Mouse (Mus musculus) midbrain, embryonic 10.5 days (tissue): Measurements from ENCODE around the gene Tor4a. TPM values are rescaled to one million over a fixed set of nuclear protein-coding genes. Genes with fewer than 3 reads are reported as not detected.

Source experiments
- DNase-seq: peaks from one replicate; pipeline ENCODE4 v3.0.0-alpha.2; 2017; ENCODE audit warnings: low spot score
- H3K27ac ChIP-seq: fragments of 300-500 bp; sonication (generic); replicated peaks from 2 replicates; pipeline ENCODE4 v1.5.1; 2016; ENCODE audit warnings: mild to moderate bottlenecking
- H3K27me3 ChIP-seq: fragments of 300-500 bp; sonication (generic); 2 replicates; pipeline ENCODE4 v1.6.1; 2016; ENCODE audit warnings: low read depth, mild to moderate bottlenecking; ENCODE audit not compliant: poor library complexity, severe bottlenecking
- H3K36me3 ChIP-seq: fragments of 300-500 bp; sonication (generic); 2 replicates; pipeline ENCODE4 v1.6.1; 2016; ENCODE audit warnings: mild to moderate bottlenecking, moderate library complexity
- H3K4me1 ChIP-seq: fragments of 300-500 bp; sonication (generic); 2 replicates; pipeline ENCODE4 v1.6.1; 2016
- H3K4me3 ChIP-seq: fragments of 300-500 bp; sonication (generic); 2 replicates; pipeline ENCODE4 v1.5.1; 2016; ENCODE audit warnings: mild to moderate bottlenecking, moderate library complexity
- H3K9me3 ChIP-seq: fragments of 300-500 bp; sonication (generic); replicated peaks from 2 replicates; pipeline ENCODE4 v1.6.1; 2016; ENCODE audit warnings: mild to moderate bottlenecking
- WGBS: fragments of 180-500 bp; shearing (Covaris S2); methylation state at CpG from one replicate; pipeline ENCODE4 v1.1.7; 2016; 5-methylcytosine and 5-hydroxymethylcytosine counted together
- polyA plus RNA-seq: library from polyadenylated mRNA; unstranded; fragments of >200 nt; fragmentation: Nextera tagmentation; extraction: Ambion mirVana; gene quantifications from 2 replicates; pipeline ENCODE4 v1.2.1, GENCODE M21; 2016

The Tor4a gene
- polyA plus RNA-seq, 1 experiment from 2014 or later: 1.3 TPM

- DNase-seq: no peak
- no peak overlapping the region for H3K27ac ChIP-seq
- H3K4me3 ChIP-seq: no peak overlapping the region
- no peaks in the 10 kb centered on the region for H3K9me3 ChIP-seq
- peaks cover 51% of the 10 kb centered on the region for H3K27me3 ChIP-seq
- peaks cover 34% of the 10 kb centered on the region for H3K4me1 ChIP-seq
- peaks cover 43% of the 10 kb centered on the region for H3K36me3 ChIP-seq
- WGBS: 21% methylated on average over 2 of the region's 2 CpGs
Observed at GRCm38 (mm10) chr2:25197191-25197590, 505 bp upstream of the Tor4a start.

DNA sequence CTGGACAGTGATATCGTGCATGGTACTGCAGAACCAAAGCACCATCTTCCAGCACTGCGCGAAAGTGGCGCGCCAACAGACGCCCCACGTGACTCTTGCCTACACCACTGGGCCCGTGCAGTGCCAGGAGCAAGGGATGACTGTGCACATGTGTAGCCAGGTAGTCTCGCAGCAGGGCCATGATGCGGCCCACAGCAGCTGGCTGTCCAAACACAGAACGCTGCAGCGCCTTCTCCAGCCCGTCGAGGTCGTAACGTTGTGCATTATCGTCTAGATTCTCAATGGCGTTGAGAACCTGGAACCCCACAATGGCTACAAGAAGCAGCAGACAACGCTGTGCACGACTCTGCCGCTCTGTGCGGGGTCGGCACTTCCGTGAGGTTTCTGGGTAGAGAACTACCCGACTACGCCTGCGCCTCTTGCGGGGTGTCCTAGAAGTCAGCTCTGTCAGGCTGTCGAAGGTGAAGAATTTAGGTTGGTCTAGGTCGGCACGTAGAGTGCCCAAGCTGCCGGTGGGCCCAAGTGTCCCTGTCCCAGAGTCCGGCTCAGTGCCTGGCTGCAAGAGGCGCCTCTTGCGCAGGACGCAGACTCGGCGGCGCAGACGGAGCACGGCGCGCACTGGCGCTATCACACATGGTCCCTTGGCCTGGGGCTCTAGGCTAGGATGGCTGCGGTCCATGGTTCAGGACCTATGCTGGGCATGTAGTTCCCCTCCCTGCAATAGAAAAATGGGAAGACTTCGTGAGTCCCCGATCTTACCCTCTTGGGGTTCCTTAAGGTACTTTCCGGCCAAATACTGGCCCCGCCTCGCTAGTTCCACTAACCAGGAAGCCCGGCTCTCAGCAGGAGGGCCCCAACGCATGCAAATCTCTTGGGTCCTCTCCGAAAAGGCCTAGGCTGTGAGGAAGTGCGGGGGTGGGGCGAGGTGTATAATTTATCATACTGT is 1.2 kb downstream of the Tor4a start:
- Histone ChIP-seq H3K4me1 (peaks cover 34% of the 10 kb centered on the region), H3K36me3 (peaks cover 26% of the 10 kb centered on the region), H3K27me3 (peaks cover 51% of the 10 kb centered on the region), H3K9me3 (no peaks in the 10 kb centered on the region), H3K4me3 (peak overlapping the region; percentile 39), H3K27ac (peak overlapping the region; percentile 11; the same call in 1 of the 2 replicates)
- DNase-seq: no peak
- 22% methylated on average over 55 of the region's 55 CpGs for WGBS

GRCm38 (mm10) chr2:25194486-25195171 is 2.1 kb downstream of the Tor4a start:
- Histone ChIP-seq H3K9me3 (no peaks in the 10 kb centered on the region), H3K4me3 (peak overlapping the region; percentile 39; the same call in 1 of the 2 replicates), H3K4me1 (peaks cover 34% of the 10 kb centered on the region), H3K27me3 (peaks cover 51% of the 10 kb centered on the region), H3K36me3 (peaks cover 17% of the 10 kb centered on the region), H3K27ac (0 out of 2 replicates have a peak overlapping the region, but pooled peaks have one; percentile 11)
- 82% methylated on average over 17 of the region's 17 CpGs for WGBS
- DNase-seq: no peak

- Histone ChIP-seq H3K27me3 (peaks cover 51% of the 10 kb centered on the region), H3K4me3 (no peak overlapping the region), H3K9me3 (no peaks in the 10 kb centered on the region), H3K27ac (no peak overlapping the region), H3K36me3 (peaks cover 11% of the 10 kb centered on the region), H3K4me1 (peaks cover 34% of the 10 kb centered on the region)
- WGBS: 78% methylated on average over 5 of the region's 5 CpGs
- DNase-seq: no peak
Observed at GRCm38 (mm10) chr2:25194006-25194405, 2.7 kb downstream of the Tor4a start.

- Histone ChIP-seq H3K4me3 (no peak overlapping the region), H3K27ac (peak overlapping the region; percentile 59; the same call in 1 of the 2 replicates), H3K4me1 (peaks cover 34% of the 10 kb centered on the region), H3K27me3 (peaks cover 51% of the 10 kb centered on the region), H3K36me3 (peaks cover 5% of the 10 kb centered on the region; the same call in 1 of the 2 replicates), H3K9me3 (no peaks in the 10 kb centered on the region)
- DNase-seq: peak; percentile 86
- 3% methylated on average over 6 of the region's 6 CpGs for WGBS
Observed at GRCm38 (mm10) chr2:25193330-25193770, 3.3 kb downstream of the Tor4a start.

DNA sequence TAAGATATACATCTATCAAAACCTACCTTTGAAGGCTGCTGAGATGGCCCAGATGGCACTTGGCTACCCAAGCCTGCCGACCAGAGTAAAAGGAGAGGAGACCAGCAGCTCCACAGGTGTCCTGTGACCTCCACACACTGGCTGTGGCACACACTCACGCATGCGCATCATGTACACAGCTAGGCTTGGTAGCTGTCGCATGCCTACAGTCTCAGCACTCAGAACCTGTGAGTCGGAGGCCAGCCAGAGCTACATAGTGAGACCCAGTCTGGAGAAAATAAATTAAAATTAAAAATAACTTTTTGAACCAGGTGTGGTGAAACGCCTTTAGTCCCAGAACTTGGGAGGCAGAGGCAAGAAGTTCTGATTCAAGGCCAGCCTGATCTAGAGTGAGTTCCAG is 8.8 kb downstream of the Tor4a start:
- Histone ChIP-seq H3K27ac (no peak overlapping the region), H3K36me3 (peaks cover 20% of the 10 kb centered on the region), H3K4me3 (no peak overlapping the region), H3K4me1 (peaks cover 43% of the 10 kb centered on the region), H3K9me3 (no peaks in the 10 kb centered on the region), H3K27me3 (peaks cover 10% of the 10 kb centered on the region; the same call in 1 of the 2 replicates)
- WGBS: 88% methylated on average over 6 of the region's 6 CpGs
- no peak for DNase-seq

DNA sequence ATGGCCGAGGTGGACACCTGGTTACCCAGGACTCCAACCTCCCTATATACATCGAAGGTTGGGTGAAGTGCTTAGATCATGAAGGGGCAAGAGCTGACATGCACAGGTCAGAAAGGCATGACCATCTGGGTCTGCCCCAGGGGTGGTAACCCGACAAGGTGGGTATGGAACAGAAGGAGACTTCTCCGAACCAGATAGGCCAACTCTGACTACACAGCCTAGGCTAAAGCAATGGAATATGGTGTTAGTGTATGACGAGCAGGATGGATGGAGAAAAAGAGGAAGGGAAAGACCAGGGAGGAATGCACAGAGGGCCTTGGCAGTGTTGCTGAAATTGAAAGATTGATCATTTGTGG is 10.1 kb downstream of the Tor4a start:
- DNase-seq: no peak
- 28% methylated on average over 5 of the region's 5 CpGs for WGBS

GRCm38 (mm10) chr2:25185625-25186574 is 10.8 kb downstream of the Tor4a start:
- H3K4me1 ChIP-seq: peaks cover 53% of the 10 kb centered on the region
- DNase-seq: peak; percentile 96
- H3K36me3 ChIP-seq: peaks cover 20% of the 10 kb centered on the region
- H3K27ac ChIP-seq: peak overlapping the region; percentile 97
- WGBS: 0% methylated on average over 64 of the region's 64 CpGs
- H3K9me3 ChIP-seq: no peaks in the 10 kb centered on the region
- H3K4me3 ChIP-seq: peak overlapping the region; percentile 90
- H3K27me3 ChIP-seq: peaks cover 10% of the 10 kb centered on the region; the same call in 1 of the 2 replicates

More for the DNA sequence above, 10.1 kb downstream of the Tor4a start:
- peak overlapping the region; percentile 97 for H3K27ac ChIP-seq
- peaks cover 10% of the 10 kb centered on the region; the same call in 1 of the 2 replicates for H3K27me3 ChIP-seq
- H3K36me3 ChIP-seq: peaks cover 20% of the 10 kb centered on the region
- H3K9me3 ChIP-seq: no peaks in the 10 kb centered on the region
- H3K4me1 ChIP-seq: peaks cover 48% of the 10 kb centered on the region
- H3K4me3 ChIP-seq: peak overlapping the region; percentile 90

- Histone ChIP-seq H3K36me3 (peaks cover 20% of the 10 kb centered on the region), H3K27me3 (peaks cover 17% of the 10 kb centered on the region), H3K27ac (peak overlapping the region; percentile 97), H3K9me3 (no peaks in the 10 kb centered on the region), H3K4me1 (peaks cover 66% of the 10 kb centered on the region), H3K4me3 (peak overlapping the region; percentile 90)
- DNase-seq: no peak
- WGBS: 93% methylated on average over 7 of the region's 7 CpGs
Observed at GRCm38 (mm10) chr2:25184496-25184895, 12.2 kb downstream of the Tor4a start.

GRCm38 (mm10) chr2:25183336-25183735 is 13.3 kb downstream of the Tor4a start:
- peaks cover 28% of the 10 kb centered on the region for H3K27me3 ChIP-seq
- H3K9me3 ChIP-seq: no peaks in the 10 kb centered on the region
- H3K36me3 ChIP-seq: peaks cover 20% of the 10 kb centered on the region
- WGBS: 77% methylated on average over 2 of the region's 2 CpGs
- peak overlapping the region; percentile 90 for H3K4me3 ChIP-seq
- peak overlapping the region; percentile 96 for H3K27ac ChIP-seq
- no peak for DNase-seq
- H3K4me1 ChIP-seq: peaks cover 78% of the 10 kb centered on the region

GRCm38 (mm10) chr2:25182664-25183063 is 14.0 kb downstream of the Tor4a start:
- H3K4me1 ChIP-seq: peaks cover 84% of the 10 kb centered on the region

More at GRCm38 (mm10) chr2:25182664-25183063, 14.0 kb downstream of the Tor4a start:
- peaks cover 20% of the 10 kb centered on the region for H3K36me3 ChIP-seq
- no peaks in the 10 kb centered on the region for H3K9me3 ChIP-seq
- peak; percentile 37 for DNase-seq
- peak overlapping the region; percentile 96 for H3K27ac ChIP-seq
- peaks cover 34% of the 10 kb centered on the region for H3K27me3 ChIP-seq
- H3K4me3 ChIP-seq: peak overlapping the region; percentile 90
- WGBS: 10% methylated on average over 6 of the region's 6 CpGs
